Mouse (Mus musculus) MEL (cell line): Measurements from ENCODE around the gene Zfp593. TPM values are rescaled to one million over a fixed set of nuclear protein-coding genes. Genes with fewer than 3 reads are reported as not detected.

Experiments
- DNase-seq: peaks from one replicate; pipeline ENCODE4 v3.0.0; 2011; ENCODE audit warnings: low read depth, low spot score
- H3K27ac ChIP-seq: 2 replicates; pipeline ENCODE4 v1.5.1; 2012; ENCODE audit warnings: low read depth, mild to moderate bottlenecking, control low read depth, low read length, moderate library complexity; ENCODE audit not compliant: control insufficient read depth
- H3K27me3 ChIP-seq, 2 experiments: fragments of 150-350 bp in 1 of 2; sonication (generic) in 1 of 2; 2 replicates each; pipeline ENCODE4 v1.6.1; 2012; ENCODE audit warnings: low read length in 2 of 2, mild to moderate bottlenecking in 2 of 2, improper control_type of control experiment in 1 of 2, moderate library complexity in 1 of 2; ENCODE audit not compliant: insufficient read depth in 2 of 2, control insufficient read depth in 1 of 2
- H3K36me3 ChIP-seq, 2 experiments: 2 replicates each; pipeline ENCODE4 v1.6.1; 2012 to 2014; ENCODE audit warnings: low read length in 2 of 2, improper control_type of control experiment in 1 of 2, inconsistent platforms in 1 of 2, mild to moderate bottlenecking in 1 of 2; ENCODE audit not compliant: insufficient read depth in 2 of 2, control insufficient read depth in 1 of 2
- H3K4me1 ChIP-seq, 2 experiments: fragments of 150-350 bp in 1 of 2; sonication (generic) in 1 of 2; 2 replicates each; pipeline ENCODE4 v1.6.1; 2012; ENCODE audit warnings: low read length in 2 of 2, improper control_type of control experiment in 1 of 2, mild to moderate bottlenecking in 1 of 2; ENCODE audit not compliant: insufficient read depth in 2 of 2, control insufficient read depth in 1 of 2
- H3K4me3 ChIP-seq, 2 experiments: fragments of 150-350 bp in 1 of 2; sonication (generic) in 1 of 2; 2 replicates each; pipeline ENCODE4 v1.5.1; 2012; ENCODE audit warnings: low read depth in 2 of 2, low read length in 2 of 2, mild to moderate bottlenecking in 2 of 2, moderate library complexity in 2 of 2, control low read depth in 1 of 2, improper control_type of control experiment in 1 of 2; ENCODE audit not compliant: control insufficient read depth in 1 of 2, insufficient read depth in 1 of 2
- H3K79me2 ChIP-seq: 2 replicates; pipeline ENCODE4 v1.6.1; 2012; ENCODE audit warnings: mild to moderate bottlenecking, low read length, moderate library complexity; ENCODE audit not compliant: control insufficient read depth, poor library complexity, insufficient read depth
- H3K9ac ChIP-seq: 2 replicates; pipeline ENCODE4 v1.6.1; 2012; ENCODE audit warnings: low read depth, mild to moderate bottlenecking, control low read depth, low read length, moderate library complexity; ENCODE audit not compliant: control insufficient read depth, poor library complexity, severe bottlenecking
- H3K9me3 ChIP-seq: fragments of 150-350 bp; sonication (generic); replicated peaks from 2 replicates; pipeline ENCODE4 v1.6.1; 2012; ENCODE audit warnings: mild to moderate bottlenecking, low read length, improper control_type of control experiment, moderate library complexity; ENCODE audit not compliant: insufficient read depth
- BHLHE40 ChIP-seq: IDR thresholded peaks from 2 replicates; pipeline ENCODE4 v1.6.1; 2012; ENCODE audit warnings: low read depth, mild to moderate bottlenecking, inconsistent platforms, low read length, improper control_type of control experiment, borderline replicate concordance
- CHD1 ChIP-seq: IDR thresholded peaks from 2 replicates; pipeline ENCODE4 v1.6.1; 2012; ENCODE audit warnings: low read depth, mild to moderate bottlenecking, inconsistent platforms, low read length, improper control_type of control experiment
- CTCF ChIP-seq, 3 experiments: IDR thresholded peaks in 2 of 3; conservative IDR thresholded peaks in 1 of 3; 2 replicates each; pipeline ENCODE4 v1.5.1; 2011 to 2012; ENCODE audit warnings: low read length in 3 of 3, low read depth in 2 of 3, mild to moderate bottlenecking in 2 of 3, improper control_type of control experiment in 1 of 3, inconsistent platforms in 1 of 3, mixed read lengths in 1 of 3, moderate library complexity in 1 of 3; ENCODE audit not compliant: control insufficient read depth in 1 of 3, insufficient read depth in 1 of 3, poor library complexity in 1 of 3, severe bottlenecking in 1 of 3
- ETS1 ChIP-seq: IDR thresholded peaks from 2 replicates; pipeline ENCODE4 v1.6.1; 2012; ENCODE audit warnings: low read depth, mild to moderate bottlenecking, inconsistent platforms, low read length, improper control_type of control experiment, moderate library complexity
- HCFC1 ChIP-seq: IDR thresholded peaks from 2 replicates; pipeline ENCODE4 v1.6.1; 2012; ENCODE audit warnings: low read depth, mild to moderate bottlenecking, inconsistent platforms, low read length, improper control_type of control experiment, moderate library complexity
- JUND ChIP-seq: IDR thresholded peaks from 2 replicates; pipeline ENCODE4 v1.6.1; 2011; ENCODE audit warnings: low read depth, mild to moderate bottlenecking, improper control_type of control experiment, low read length
- KAT2A ChIP-seq: conservative IDR thresholded peaks from 2 replicates; pipeline ENCODE4 v1.6.1; 2012; ENCODE audit warnings: low read depth, low read length, improper control_type of control experiment, inconsistent platforms
- MAFK ChIP-seq: IDR thresholded peaks from 2 replicates; pipeline ENCODE4 v1.6.1; 2011; ENCODE audit warnings: low read depth, mild to moderate bottlenecking, low read length, improper control_type of control experiment, borderline replicate concordance
- MXI1 ChIP-seq: IDR thresholded peaks from 2 replicates; pipeline ENCODE4 v1.6.1; 2011; ENCODE audit warnings: mild to moderate bottlenecking, low read depth, low read length, improper control_type of control experiment
- MYC ChIP-seq: IDR thresholded peaks from 2 replicates; pipeline ENCODE4 v1.6.1; 2011; ENCODE audit warnings: low read depth, mild to moderate bottlenecking, low read length, improper control_type of control experiment, moderate library complexity
- NELFE ChIP-seq: IDR thresholded peaks from 2 replicates; pipeline ENCODE4 v1.6.1; 2011; ENCODE audit warnings: low read depth, low read length, improper control_type of control experiment
- NRF1 ChIP-seq: IDR thresholded peaks from 2 replicates; pipeline ENCODE4 v1.6.1; 2014; ENCODE audit warnings: low read depth, mild to moderate bottlenecking, inconsistent platforms, low read length, improper control_type of control experiment, moderate library complexity; ENCODE audit not compliant: poor library complexity, insufficient read depth, severe bottlenecking
- POLR2A ChIP-seq, 2 experiments: IDR thresholded peaks; 2 replicates each; pipeline ENCODE4 v1.6.1; 2011 to 2012; ENCODE audit warnings: low read length in 2 of 2, mild to moderate bottlenecking in 2 of 2, control low read depth in 1 of 2, improper control_type of control experiment in 1 of 2, low read depth in 1 of 2, moderate library complexity in 1 of 2; ENCODE audit not compliant: control insufficient read depth in 1 of 2, insufficient read depth in 1 of 2, poor library complexity in 1 of 2
- POLR2AphosphoS5 ChIP-seq: IDR thresholded peaks from 2 replicates; pipeline ENCODE4 v1.6.1; 2012; ENCODE audit warnings: low read depth, borderline replicate concordance, mild to moderate bottlenecking, inconsistent platforms, low read length, moderate library complexity, mixed read lengths
- RCOR1 ChIP-seq: IDR thresholded peaks from 2 replicates; pipeline ENCODE4 v1.6.1; 2012; ENCODE audit warnings: low read depth, mild to moderate bottlenecking, inconsistent platforms, low read length, improper control_type of control experiment
- SMC3 ChIP-seq: IDR thresholded peaks from 2 replicates; pipeline ENCODE4 v1.6.1; 2011; ENCODE audit warnings: low read depth, low read length, improper control_type of control experiment
- TCF12 ChIP-seq: IDR thresholded peaks from 2 replicates; pipeline ENCODE4 v1.6.1; 2014; ENCODE audit warnings: low read depth, mild to moderate bottlenecking, inconsistent platforms, low read length, improper control_type of control experiment, moderate library complexity
- UBTF ChIP-seq: IDR thresholded peaks from 2 replicates; pipeline ENCODE4 v1.6.1; 2012; ENCODE audit warnings: low read depth, mild to moderate bottlenecking, inconsistent platforms, low read length, improper control_type of control experiment, moderate library complexity, borderline replicate concordance; ENCODE audit not compliant: insufficient read depth
- USF1 ChIP-seq: IDR thresholded peaks from 2 replicates; pipeline ENCODE4 v1.6.1; 2014; ENCODE audit warnings: low read depth, mild to moderate bottlenecking, inconsistent platforms, low read length, improper control_type of control experiment, moderate library complexity
- ZC3H11A ChIP-seq: IDR thresholded peaks from 2 replicates; pipeline ENCODE4 v1.6.1; 2012; ENCODE audit warnings: low read depth, mild to moderate bottlenecking, inconsistent platforms, low read length, improper control_type of control experiment
- ZMIZ1 ChIP-seq: IDR thresholded peaks from 2 replicates; pipeline ENCODE4 v1.6.1; 2012; ENCODE audit warnings: low read depth, mild to moderate bottlenecking, inconsistent platforms, low read length, improper control_type of control experiment, moderate library complexity
- polyA plus RNA-seq, 2 experiments: library from polyadenylated mRNA; stranded (reverse) in 1 of 2; unstranded in 1 of 2; fragments of >175 nt in 1 of 2; fragments of >200 nt in 1 of 2; gene quantifications; 2 replicates each; pipeline versions ENCODE4 v1.2.1 to v1.2.4; 2012; ENCODE audit warnings: low replicate concordance in 2 of 2, low read depth in 1 of 2; ENCODE audit not compliant: insufficient read length in 2 of 2, insufficient read depth in 1 of 2, missing spikeins in 1 of 2
- total RNA-seq: library from RNA; depleted of rRNA; stranded (reverse); fragments of 300-350 nt; gene quantifications from 2 replicates; pipeline ENCODE4 v1.2.3, GENCODE M21; 2012

The Zfp593 gene
- total and polyA plus RNA-seq, 3 experiments, result 30.4 to 33.9 TPM; not detected in 1

- TF ChIP-seq NRF1 (no peak), ETS1 (peak; percentile 55; the same call in 1 of the 2 replicates), ZMIZ1 (no peak; the same call in none of the 2 replicates), RCOR1 (peak; percentile 54; the same call in 1 of the 2 replicates), POLR2AphosphoS5 (peak; percentile 53; the same call in 1 of the 2 replicates), POLR2A (IDR thresholded peaks at IDR 0.05; ENCODE audit: control insufficient read depth in 1 of 2, insufficient read depth in 1 of 2, low read depth in 1 of 2, low read length in 2 of 2, poor library complexity in 1 of 2) (peak; percentile 32 to 78; a peak in 2 of 4 replicates), UBTF (no peak), MXI1 (peak; percentile 63; the same call in 1 of the 2 replicates), SMC3 (no peak), CTCF (IDR thresholded peaks at IDR 0.05 in 2 of 3, conservative IDR thresholded peaks at IDR 0.05 in 1 of 3; ENCODE audit: control insufficient read depth in 1 of 3, insufficient read depth in 1 of 3, low read depth in 2 of 3, low read length in 3 of 3, poor library complexity in 1 of 3, severe bottlenecking in 1 of 3) (no peak)
These were observed 28.3 kb upstream of the Zfp593 start (continued) for GRCm38 (mm10) chr4:134273417-134274345.

GRCm38 (mm10) chr4:134272731-134273416 lies 27.5 kb upstream of the Zfp593 start:
- H3K27me3 ChIP-seq, result no peaks in the 10 kb centered on the region
- no peaks in the 10 kb centered on the region; the same call in 1 of the 2 replicates for H3K79me2 ChIP-seq
- peaks cover 4 to 10% of the 10 kb centered on the region in 2 experiments; a peak in 3 of 4 replicates for H3K36me3 ChIP-seq
- peak; percentile 58 for DNase-seq
- TF ChIP-seq USF1 (no peak), CHD1 (no peak), TCF12 (no peak), KAT2A (no peak), ZC3H11A (no peak), MAFK (no peak), ETS1 (no peak), CTCF (IDR thresholded peaks at IDR 0.05 in 2 of 3, conservative IDR thresholded peaks at IDR 0.05 in 1 of 3; ENCODE audit: control insufficient read depth in 1 of 3, insufficient read depth in 1 of 3, low read depth in 2 of 3, low read length in 3 of 3, poor library complexity in 1 of 3, severe bottlenecking in 1 of 3) (no peak), NELFE (no peak), JUND (peak; percentile 59; the same call in 1 of the 2 replicates), POLR2AphosphoS5 (no peak), HCFC1 (no peak), RCOR1 (peak; percentile 70), MYC (no peak), BHLHE40 (no peak)
- peak overlapping the region; percentile 65 to 87 for H3K4me3 ChIP-seq
- H3K4me1 ChIP-seq, result peaks cover 4 to 12% of the 10 kb centered on the region in 2 experiments; a peak in 3 of 4 replicates
- no peaks in the 10 kb centered on the region for H3K9me3 ChIP-seq
- H3K9ac ChIP-seq, result peak overlapping the region; percentile 69
- peak overlapping the region; percentile 85 for H3K27ac ChIP-seq
